Mouse (Mus musculus) layer of hippocampus, adult 2 months (tissue): ENCODE results near the gene Ssxb1. TPM values are rescaled to one million over a fixed set of nuclear protein-coding genes. Genes with fewer than 3 reads are reported as not detected.
"Not testable (repeated sequence)": the region's sequence is repeated elsewhere in the genome, so short reads cannot be mapped to it uniquely, and the experiment has no call there.

Experiments
- DNase-seq, 2 experiments: peaks; one replicate each; pipeline ENCODE4 v3.0.0; 2022; ENCODE audit warnings: low spot score in 2 of 2
- H3K27ac ChIP-seq: fragments of 200-600 bp; 2 replicates; pipeline ENCODE4 v1.8.1; 2022
- H3K4me3 ChIP-seq: fragments of 200-600 bp; 2 replicates; pipeline ENCODE4 v1.8.1; 2022; ENCODE audit warnings: mild to moderate bottlenecking
- long read RNA-seq, 2 experiments: library from polyadenylated mRNA; stranded (forward); transcript quantifications; one replicate each; pipeline ENCODE4 v2.0.0; 2021; ENCODE audit warnings: borderline mapping rate in 2 of 2
- total RNA-seq, 2 experiments: library from RNA; stranded (reverse); gene quantifications; 2 replicates each; pipeline ENCODE4 v1.2.3; 2021

The Ssxb1 gene
- total RNA-seq: not detected
- long read RNA-seq, experiment 1: 0 reads
- long read RNA-seq, experiment 2: 0 reads

DNA sequence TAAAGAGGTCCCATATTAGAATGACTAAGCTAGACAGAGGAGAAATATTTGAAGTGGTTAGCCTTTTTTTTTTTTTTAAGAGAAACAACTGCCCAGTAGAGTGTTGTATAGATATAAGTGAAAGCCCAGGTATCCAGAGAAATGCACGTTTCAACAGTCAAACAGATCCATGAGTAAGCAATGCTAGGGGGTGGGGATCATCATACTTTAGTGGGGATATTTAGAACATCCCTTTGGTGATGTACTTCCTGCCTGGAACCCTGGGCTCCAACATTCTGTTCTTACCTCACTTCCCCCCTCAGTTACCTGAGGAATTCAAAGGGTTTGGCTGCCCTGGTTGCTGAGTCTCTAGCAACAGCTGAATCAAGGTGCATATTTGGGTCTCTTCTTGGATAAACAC lies at the start of gene Ssxb1:
TSS of gene Ssxb1 (plus strand) at position 301 of the 400 bp plus-strand sequence.
- not testable (repeated sequence) for H3K27ac ChIP-seq, H3K4me3 ChIP-seq, DNase-seq

DNA sequence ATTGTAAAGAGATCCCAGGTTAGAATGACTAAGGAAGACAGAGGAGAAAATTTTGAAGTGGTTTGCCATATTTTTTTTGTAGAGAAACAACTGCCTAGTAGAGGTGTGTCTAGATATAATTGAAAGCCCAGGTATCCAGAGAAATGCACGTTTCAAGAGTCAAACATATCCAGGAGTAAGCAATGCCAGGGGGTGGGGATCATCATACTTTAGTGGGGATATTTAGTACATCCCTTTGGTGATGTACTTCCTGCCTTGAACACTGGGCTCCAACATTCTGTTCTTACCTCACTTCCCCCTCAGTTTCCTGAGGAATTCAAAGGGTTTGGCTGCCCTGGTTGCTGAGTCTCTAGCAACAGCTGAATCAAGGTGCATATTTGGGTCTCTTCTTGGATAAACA lies 46.4 kb upstream of the Ssxb1 start, which contains the start of gene Ssxb9:
TSS of gene Ssxb9 (plus strand) at position 301 of the 400 bp plus-strand sequence.
- not testable (repeated sequence) for DNase-seq, H3K27ac ChIP-seq, H3K4me3 ChIP-seq

DNA sequence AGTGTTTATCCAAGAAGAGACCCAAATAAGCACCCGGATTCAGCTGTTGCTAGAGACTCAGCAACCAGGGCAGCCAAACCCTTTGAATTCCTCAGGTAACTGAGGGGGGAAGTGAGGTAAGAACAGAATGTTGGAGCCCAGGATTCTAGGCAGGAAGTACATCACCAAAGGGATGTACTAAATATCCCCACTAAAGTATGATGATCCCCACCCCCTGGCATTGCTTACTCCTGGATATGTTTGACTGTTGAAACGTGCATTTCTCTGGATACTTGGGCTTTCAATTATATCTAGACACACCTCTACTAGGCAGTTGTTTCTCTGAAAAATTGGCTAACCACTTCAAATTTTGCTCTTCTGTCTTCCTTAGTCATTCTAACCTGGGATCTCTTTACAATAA lies 48.5 kb downstream of the Ssxb1 start, which contains the start of gene Ssxb2:
TSS of gene Ssxb2 (minus strand) at position 101 of the 400 bp plus-strand sequence.
- not testable (repeated sequence) for H3K4me3 ChIP-seq, H3K27ac ChIP-seq, DNase-seq

Other genes starting within 250 kb of the Ssxb1 start
- gene Tbc1d25, start 237.1 kb upstream of the Ssxb1 start, total RNA-seq: 10 to 100 TPM; 13.5 to 13.6 TPM
- 10 to 100 TPM; 28.5 to 32.5 TPM for gene Ebp, start 219.8 kb upstream of the Ssxb1 start, total RNA-seq
- 100 to 1,000 TPM; 102 to 113 TPM for gene Porcn, start 206.8 kb upstream of the Ssxb1 start, total RNA-seq
- 10 to 100 TPM; 24.2 to 27.0 TPM for gene Ftsj1, start 160.9 kb upstream of the Ssxb1 start, total RNA-seq
- 1 to 10 TPM; 5.0 to 7.6 TPM for gene Slc38a5, start 142.2 kb upstream of the Ssxb1 start, total RNA-seq
- gene Ssxb10, start 85.9 kb upstream of the Ssxb1 start, total RNA-seq: not detected
- not detected for gene Ssxb9, start 46.3 kb upstream of the Ssxb1 start, total RNA-seq
- gene Ssxb2, start 48.4 kb downstream of the Ssxb1 start, total RNA-seq: not detected
- gene Gm14459, start 111.6 kb downstream of the Ssxb1 start, total RNA-seq: not detected
- gene Ssxb6, start 134.9 kb downstream of the Ssxb1 start, total RNA-seq: not detected
- gene Ssxb3, start 178.5 kb downstream of the Ssxb1 start, total RNA-seq: not detected